Mouse (Mus musculus) frontal cortex, adult 2 months (tissue): ENCODE data around the gene Crtc1. TPM values are rescaled to one million over a fixed set of nuclear protein-coding genes. Genes with fewer than 3 reads are reported as not detected.

Experiments used
- DNase-seq, 2 experiments: peaks; one replicate each; pipeline ENCODE4 v3.0.0; 2022; ENCODE audit warnings: low spot score in 1 of 2; ENCODE audit errors: extremely low spot score in 1 of 2
- polyA plus RNA-seq: library from polyadenylated mRNA; depleted of rRNA; stranded (reverse); fragments of >200 nt; gene quantifications from 2 replicates; pipeline ENCODE4 v1.2.3, GENCODE M21; 2012

Gene Crtc1
- polyA plus RNA-seq, 1 experiment: 103 TPM

GRCm38 (mm10) chr8:70395649-70396048, 43.7 kb downstream of the Crtc1 start:
- no peak for DNase-seq

- no peak for DNase-seq
Measured at GRCm38 (mm10) chr8:70394269-70394998, 44.9 kb downstream of the Crtc1 start.

DNA sequence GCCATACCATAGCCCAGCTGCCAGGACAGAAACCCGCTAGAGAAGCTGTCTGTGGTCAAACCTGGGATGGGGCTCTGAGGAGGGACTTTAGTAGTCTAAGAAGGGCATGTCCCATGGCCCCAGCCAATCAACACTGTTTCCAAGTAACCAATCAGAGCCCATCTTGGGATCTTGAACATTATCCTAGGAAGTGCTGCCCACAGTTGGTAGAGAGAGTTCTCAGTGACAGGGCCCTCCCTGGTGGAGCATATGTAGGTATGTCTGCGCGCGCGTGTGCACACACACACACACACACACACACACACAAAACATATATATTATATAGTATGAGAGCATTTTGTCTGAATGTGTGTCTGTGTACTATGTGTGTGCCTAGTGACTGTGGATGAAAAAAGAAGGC, 46.3 kb downstream of the Crtc1 start:
- DNase-seq: no peak

- DNase-seq: no peak
Measured at GRCm38 (mm10) chr8:70389678-70390077, 49.7 kb downstream of the Crtc1 start.

DNA sequence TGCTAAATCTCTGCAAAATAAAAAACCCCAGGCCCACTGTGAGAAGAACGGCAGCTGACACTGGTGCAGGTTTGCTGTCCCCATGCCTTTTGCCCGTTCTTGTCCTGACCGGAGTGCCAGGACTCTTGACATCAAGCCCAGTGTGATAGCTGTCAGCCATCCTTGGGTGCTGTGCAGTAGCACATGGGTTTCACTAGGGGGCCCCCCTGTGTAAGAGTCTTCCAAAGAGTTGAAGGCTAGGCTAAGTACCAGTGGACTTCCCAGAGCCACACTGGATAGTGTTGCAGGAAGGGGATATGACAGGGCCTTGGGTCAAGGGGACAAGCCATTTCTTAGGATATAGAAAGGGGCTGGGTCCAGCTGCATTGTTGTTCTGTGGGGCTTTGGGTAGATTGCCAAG, 56.1 kb downstream of the Crtc1 start:
- peak; percentile 43 to 81 for DNase-seq

- peak in 1 of 2 experiments; percentile 36 for DNase-seq
Measured at GRCm38 (mm10) chr8:70380069-70380468, 59.3 kb downstream of the Crtc1 start.

- DNase-seq: no peak
Measured at GRCm38 (mm10) chr8:70377049-70377448, 62.3 kb downstream of the Crtc1 start.

GRCm38 (mm10) chr8:70376275-70376741, 63.1 kb downstream of the Crtc1 start:
- no peak for DNase-seq

DNA sequence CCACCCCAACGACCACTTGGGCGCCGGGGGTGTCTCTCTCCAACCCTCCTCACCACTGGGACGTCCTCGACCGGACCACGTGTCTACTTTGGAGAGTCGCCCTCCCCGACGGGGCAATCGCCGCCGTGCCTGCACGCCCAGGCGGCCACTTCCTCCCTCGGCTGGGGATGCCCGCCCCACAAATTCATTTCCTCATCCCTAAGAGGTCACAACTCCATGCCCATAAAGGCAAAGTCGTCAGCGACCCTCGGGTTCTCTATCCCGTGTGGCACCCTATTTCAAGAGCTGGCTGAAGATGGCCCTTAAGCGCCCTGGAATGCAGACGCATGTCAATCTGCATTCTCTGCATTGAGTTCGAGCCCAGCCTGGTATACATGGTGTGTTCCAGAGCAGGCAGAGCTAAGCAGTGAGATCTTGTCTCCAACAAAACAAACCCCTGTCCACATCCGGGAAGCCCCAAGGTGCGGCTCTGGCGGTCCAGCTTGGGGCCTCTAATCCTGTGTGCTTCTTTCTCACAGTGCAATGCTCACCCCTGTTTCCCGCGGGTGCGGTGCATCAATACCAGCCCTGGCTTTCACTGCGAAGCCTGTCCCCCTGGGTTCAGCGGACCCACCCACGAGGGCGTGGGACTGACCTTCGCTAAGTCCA, 64.0 kb downstream of the Crtc1 start:
- no peak for DNase-seq

DNA sequence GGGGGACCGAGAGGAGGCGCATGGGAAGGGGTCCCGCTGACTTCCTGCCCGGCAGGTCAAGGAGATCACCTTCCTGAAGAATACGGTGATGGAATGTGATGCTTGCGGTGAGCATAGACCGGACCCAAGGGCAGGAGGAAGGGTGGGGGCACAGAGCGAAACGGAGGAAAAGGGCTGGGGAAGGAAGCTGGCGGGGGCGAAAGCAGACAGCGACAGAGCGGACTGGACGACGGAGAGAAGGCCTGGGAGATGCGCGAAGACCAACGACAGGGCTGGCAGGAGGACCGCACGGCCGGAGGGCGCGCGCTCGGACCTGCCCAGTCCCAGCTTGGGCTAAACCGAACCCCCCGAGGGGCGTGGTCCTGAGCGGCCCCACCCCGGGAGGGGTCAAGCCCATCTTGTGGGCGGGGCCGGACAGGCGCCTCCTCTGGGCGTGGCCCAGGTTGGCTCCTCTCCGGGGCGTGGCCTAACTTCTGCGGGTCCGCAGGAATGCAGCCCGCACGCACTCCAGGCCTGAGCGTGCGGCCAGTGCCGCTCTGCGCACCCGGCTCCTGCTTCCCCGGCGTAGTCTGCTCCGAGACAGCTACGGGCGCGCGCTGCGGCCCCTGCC, 65.0 kb downstream of the Crtc1 start:
- DNase-seq: peak in 1 of 2 experiments; percentile 30

DNA sequence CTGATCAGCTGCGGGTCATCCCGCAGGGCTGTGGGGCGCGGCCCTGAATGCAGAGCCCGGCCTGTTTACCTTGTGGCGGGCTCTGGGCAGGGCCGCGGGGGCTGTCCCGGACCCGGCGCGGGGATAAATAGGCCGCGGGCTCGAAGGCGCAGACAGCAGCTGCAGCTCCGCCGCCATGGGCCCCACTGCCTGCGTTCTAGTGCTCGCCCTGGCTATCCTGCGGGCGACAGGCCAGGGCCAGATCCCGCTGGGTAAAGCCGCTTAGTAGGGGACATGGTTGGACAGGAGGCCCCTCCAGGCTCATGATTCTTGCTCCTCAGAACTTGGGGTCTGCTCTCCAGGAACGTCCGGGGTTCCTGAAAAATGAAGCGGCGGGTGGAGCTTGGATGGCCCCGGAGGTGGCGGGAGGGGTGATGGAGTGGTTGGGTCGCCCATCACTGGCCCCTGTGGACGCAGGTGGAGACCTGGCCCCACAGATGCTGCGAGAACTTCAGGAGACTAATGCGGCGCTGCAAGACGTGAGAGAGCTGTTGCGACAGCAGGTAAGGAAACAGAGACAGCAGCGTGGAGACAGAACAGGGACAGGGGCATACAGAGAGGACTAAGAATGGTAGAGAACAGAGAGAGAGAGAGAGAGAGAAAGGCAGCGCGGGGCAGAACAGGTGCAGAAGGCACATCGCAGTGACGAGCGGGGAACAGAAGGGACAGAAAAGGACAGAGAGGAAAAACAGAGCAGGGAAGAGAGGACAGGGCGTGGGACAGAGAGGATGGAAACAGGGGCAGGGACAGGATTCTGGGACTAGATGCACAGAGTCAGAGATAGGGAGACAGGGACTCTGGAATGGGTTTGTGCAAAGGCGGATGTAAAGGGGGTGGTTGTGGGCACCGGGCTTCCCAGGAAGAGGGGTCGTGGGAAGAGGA, 65.7 kb downstream of the Crtc1 start, which contains the start of gene Comp:
Gene Comp (plus strand): TSS at position 162 of the 921 bp plus-strand sequence.
- DNase-seq: no peak

DNA sequence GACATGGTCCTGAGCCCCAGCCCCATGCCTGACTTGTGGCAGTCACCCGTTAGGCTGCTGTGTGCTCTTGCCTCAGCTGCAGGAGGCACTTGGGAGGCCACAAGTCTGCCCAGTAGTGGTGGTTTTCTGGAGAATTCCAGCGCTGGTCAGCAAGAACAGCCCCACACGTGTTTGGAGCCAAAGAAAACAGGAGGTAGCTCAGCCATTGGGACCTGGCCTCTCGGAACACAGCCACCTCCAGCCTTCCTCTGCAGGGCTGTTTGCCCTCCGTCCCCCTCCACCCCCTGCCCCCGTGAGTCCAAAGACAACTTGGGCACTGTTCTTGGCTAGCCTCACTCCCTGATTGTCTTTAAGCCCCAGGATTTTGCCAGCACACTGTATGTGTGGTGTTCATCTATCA, 67.4 kb downstream of the Crtc1 start:
- no peak for DNase-seq

GRCm38 (mm10) chr8:70370476-70370875, 68.9 kb downstream of the Crtc1 start:
- no peak for DNase-seq

GRCm38 (mm10) chr8:70366588-70366987, 72.8 kb downstream of the Crtc1 start:
- no peak for DNase-seq

DNA sequence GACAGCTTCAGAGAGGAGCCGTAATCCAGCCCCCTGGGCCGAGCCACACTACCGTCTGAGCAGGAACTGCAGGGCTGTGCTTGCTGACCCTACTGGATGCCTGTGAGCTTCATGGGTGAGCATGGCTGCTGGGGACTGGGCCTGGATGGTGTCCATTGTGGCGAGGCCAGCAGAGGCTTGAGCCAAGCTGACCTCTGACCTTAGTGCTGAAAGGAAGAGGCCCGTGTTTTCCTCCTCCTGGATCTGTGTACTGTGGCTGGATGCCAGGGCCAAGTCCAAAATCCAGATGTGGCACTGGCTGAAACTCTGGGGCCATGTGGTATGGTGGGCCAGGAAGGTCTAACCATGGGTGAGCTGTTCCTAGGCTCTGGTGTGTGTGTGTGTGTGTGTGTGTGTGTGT, 75.3 kb downstream of the Crtc1 start:
- no peak for DNase-seq

DNA sequence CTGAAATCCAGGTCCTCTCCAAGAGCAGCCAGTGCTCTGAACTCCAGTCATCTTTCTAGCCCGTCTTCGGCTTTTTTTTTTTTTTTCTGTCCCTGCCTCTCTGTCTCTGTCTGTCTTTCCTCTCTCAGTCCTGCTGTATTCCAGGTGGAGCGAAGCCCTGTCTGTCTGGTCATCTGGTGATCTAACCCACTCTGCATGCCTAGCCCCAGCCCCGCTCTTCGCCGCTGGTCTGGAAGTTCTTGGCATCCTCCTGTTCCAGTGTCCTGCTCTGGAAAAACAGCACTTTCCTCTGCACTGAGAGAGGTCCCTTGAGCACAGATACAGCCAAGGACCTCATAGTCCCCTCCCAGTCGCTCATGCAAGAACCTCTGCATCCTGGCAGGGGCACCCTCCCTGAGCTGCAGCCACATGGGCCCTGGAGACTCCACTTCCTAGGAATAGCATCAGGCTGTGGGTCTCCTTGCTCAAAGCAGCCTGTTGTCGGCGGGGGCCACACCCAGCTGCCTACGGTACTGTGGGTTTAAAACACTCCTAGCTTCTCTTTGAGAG, 77.8 kb downstream of the Crtc1 start:
- no peak for DNase-seq

DNA sequence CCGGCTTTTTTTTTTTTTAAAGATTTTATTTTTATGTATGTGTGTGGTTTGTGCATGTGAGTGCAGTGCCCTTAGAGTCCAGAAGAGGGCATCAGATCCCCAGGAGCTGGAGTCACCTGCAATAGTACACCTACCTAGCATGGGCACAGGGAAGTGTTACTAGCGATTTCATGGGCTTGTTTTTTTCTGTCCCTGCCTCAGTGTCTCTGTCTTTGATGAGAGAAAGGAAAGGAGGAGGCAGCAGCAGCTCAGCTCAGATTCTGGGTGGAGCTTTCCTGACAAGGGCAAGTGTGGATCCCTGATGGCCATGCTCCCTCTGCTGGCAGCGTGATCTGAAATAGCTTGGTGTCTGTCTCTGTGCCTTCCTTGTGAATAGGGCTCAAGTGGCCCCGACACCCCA, 78.6 kb downstream of the Crtc1 start:
- no peak for DNase-seq

DNA sequence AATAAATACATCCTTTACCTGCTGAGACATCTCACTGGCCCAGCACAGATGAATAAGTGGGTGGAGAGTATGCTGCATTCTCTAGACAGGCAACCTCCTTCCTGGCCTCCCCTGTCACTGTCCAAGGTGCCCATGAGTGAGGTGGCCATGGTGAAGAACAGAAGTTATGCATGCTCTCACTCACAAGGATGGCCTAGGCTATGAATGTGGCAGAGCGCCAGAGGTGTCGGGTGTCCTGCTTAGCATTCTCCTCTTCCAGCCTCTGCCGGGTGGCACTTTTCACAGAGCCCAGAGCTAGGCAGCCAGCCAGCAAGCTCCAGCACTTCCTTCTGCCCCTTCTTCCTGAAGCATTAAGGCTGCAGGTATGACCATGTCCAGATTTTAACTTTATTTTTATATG, 80.0 kb downstream of the Crtc1 start:
- no peak for DNase-seq

DNA sequence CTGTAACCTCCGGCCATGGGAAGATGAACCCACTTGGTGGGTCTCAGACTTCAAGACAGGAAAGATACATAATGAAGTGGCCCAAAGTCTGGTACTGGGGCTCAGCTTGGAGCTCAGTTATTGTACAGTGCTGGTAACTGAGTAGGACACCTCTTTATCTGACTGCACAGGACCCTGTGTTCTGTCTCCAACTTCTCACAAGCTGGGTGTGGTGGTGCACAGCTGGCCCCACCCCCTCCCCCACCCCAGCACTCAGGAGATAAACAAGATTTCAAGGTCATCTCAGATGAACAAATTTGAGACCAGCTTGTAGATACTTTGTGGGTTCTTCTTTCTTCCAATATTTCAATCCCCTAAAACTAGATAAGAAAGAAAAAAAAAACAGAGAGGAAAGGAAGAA, 83.3 kb downstream of the Crtc1 start:
- DNase-seq: no peak

GRCm38 (mm10) chr8:70354004-70354403, 85.4 kb downstream of the Crtc1 start:
- DNase-seq: peak; percentile 66 to 73
